Mouse (Mus musculus) thymus, adult 2 months (tissue): ENCODE measurements around the gene Fam133b.

Source experiments
- CTCF ChIP-seq: fragments of 200-500 bp; IDR thresholded peaks from 2 replicates; pipeline ENCODE4 v1.5.1; 2012; ENCODE audit warnings: mild to moderate bottlenecking, control low read depth, low read length, moderate library complexity, borderline replicate concordance; ENCODE audit not compliant: control insufficient read depth, poor library complexity, insufficient read depth; ENCODE audit errors: extremely low read depth
- POLR2A ChIP-seq: fragments of 200-500 bp; IDR thresholded peaks from 2 replicates; pipeline ENCODE4 v1.6.1; 2012; ENCODE audit warnings: mild to moderate bottlenecking, low read length, control low read depth, moderate library complexity; ENCODE audit not compliant: control insufficient read depth, poor library complexity, insufficient read depth; ENCODE audit errors: extremely low read depth

GRCm38 (mm10) chr5:3574825-3575224 is 31.2 kb downstream of the Fam133b start:
- TF ChIP-seq POLR2A (no peak), CTCF (no peak)
